Mouse (Mus musculus) kidney, postnatal 0 days (tissue): ENCODE measurements around the gene Fancc. TPM values are rescaled to one million over a fixed set of nuclear protein-coding genes. Genes with fewer than 3 reads are reported as not detected.

Experiments
- ATAC-seq: fragments of 200-750 bp; cut with Nextera tagmentation; replicated peaks from 2 replicates; pipeline ENCODE4 v1.8.0; 2017; ENCODE audit warnings: low read depth, moderate number of reproducible peaks, moderate TSS enrichment, moderate library complexity; ENCODE audit not compliant: low FRiP score
- DNase-seq: peaks from one replicate; pipeline ENCODE4 v3.0.0-alpha.2; 2016; ENCODE audit warnings: low spot score
- H3K27ac ChIP-seq: fragments of 300-500 bp; sonication (generic); 2 replicates; pipeline ENCODE4 v1.5.1; 2014; ENCODE audit warnings: mild to moderate bottlenecking
- H3K27me3 ChIP-seq: fragments of 300-500 bp; sonication (generic); 2 replicates; pipeline ENCODE4 v1.6.1; 2014; ENCODE audit warnings: low read length, mixed read lengths; ENCODE audit not compliant: insufficient read depth
- H3K36me3 ChIP-seq: fragments of 300-500 bp; sonication (generic); 2 replicates; pipeline ENCODE4 v1.6.1; 2014; ENCODE audit warnings: low read length, mixed read lengths; ENCODE audit not compliant: insufficient read depth
- H3K4me1 ChIP-seq: fragments of 300-500 bp; sonication (generic); replicated peaks from 2 replicates; pipeline ENCODE4 v1.6.1; 2014; ENCODE audit warnings: antibody characterized with exemption, low read length, mixed read lengths; ENCODE audit not compliant: insufficient read depth
- H3K4me2 ChIP-seq: fragments of 300-500 bp; sonication (generic); 2 replicates; pipeline ENCODE4 v1.6.1; 2014; ENCODE audit warnings: mild to moderate bottlenecking, low read length, moderate library complexity, mixed read lengths
- H3K4me3 ChIP-seq: fragments of 300-500 bp; sonication (generic); replicated peaks from 2 replicates; pipeline ENCODE4 v1.5.1; 2014; ENCODE audit warnings: low read depth, low read length
- H3K9ac ChIP-seq: fragments of 300-500 bp; sonication (generic); 2 replicates; pipeline ENCODE4 v1.6.1; 2014; ENCODE audit warnings: low read depth, low read length
- H3K9me3 ChIP-seq: fragments of 300-500 bp; sonication (generic); replicated peaks from 2 replicates; pipeline ENCODE4 v1.6.1; 2016; ENCODE audit warnings: low read length, inconsistent platforms, mixed read lengths
- CTCF ChIP-seq: IDR thresholded peaks from 2 replicates; pipeline ENCODE4 v1.5.1; 2016; ENCODE audit warnings: antibody characterized with exemption, low read depth, mild to moderate bottlenecking, moderate library complexity
- WGBS: fragments of 180-500 bp; shearing (Covaris S2); extraction: QIAGEN DNeasy Blood & Tissue Kit; methylation state at CpG from one replicate; pipeline ENCODE4 v1.1.7; 2014; 5-methylcytosine and 5-hydroxymethylcytosine counted together
- polyA plus RNA-seq: library from polyadenylated mRNA; unstranded; fragments of >200 nt; fragmentation: Nextera tagmentation; extraction: Ambion mirVana; gene quantifications from 2 replicates; pipeline ENCODE4 v1.2.1, GENCODE M21; 2015

Fancc gene
- polyA plus RNA-seq, 1 experiment from 2014 or later, result 16.2 TPM

GRCm38 (mm10) chr13:63304799-63305159, 192.3 kb downstream of the Fancc start:
- no peak for ATAC-seq
- H3K4me3 ChIP-seq, result no peak overlapping the region
- H3K4me1 ChIP-seq, result peaks cover 26% of the 10 kb centered on the region; the same call in 1 of the 2 replicates
- H3K36me3 ChIP-seq, result peaks cover 38% of the 10 kb centered on the region
- no peak overlapping the region for H3K9ac ChIP-seq
- no peak for DNase-seq
- H3K27ac ChIP-seq, result peak overlapping the region; percentile 74
- no peak overlapping the region for H3K4me2 ChIP-seq
- TF ChIP-seq CTCF, result no peak
- WGBS, result 40% methylated on average over 3 of the region's 3 CpGs
- H3K9me3 ChIP-seq, result no peaks in the 10 kb centered on the region
- no peaks in the 10 kb centered on the region for H3K27me3 ChIP-seq

GRCm38 (mm10) chr13:63304124-63304792, 192.8 kb downstream of the Fancc start:
- Histone ChIP-seq H3K4me2 (no peak overlapping the region), H3K36me3 (peaks cover 42% of the 10 kb centered on the region), H3K4me1 (peaks cover 26% of the 10 kb centered on the region; the same call in 1 of the 2 replicates), H3K9ac (no peak overlapping the region), H3K27ac (peak overlapping the region; percentile 10; the same call in 1 of the 2 replicates), H3K9me3 (no peaks in the 10 kb centered on the region), H3K27me3 (no peaks in the 10 kb centered on the region), H3K4me3 (no peak overlapping the region)
- 55% methylated on average over 6 of the region's 6 CpGs for WGBS
- no peak for DNase-seq
- no peak for ATAC-seq
- TF ChIP-seq CTCF, result no peak

GRCm38 (mm10) chr13:63302381-63302780, 194.7 kb downstream of the Fancc start:
- Histone ChIP-seq H3K27me3 (no peaks in the 10 kb centered on the region), H3K4me1 (peaks cover 26% of the 10 kb centered on the region; the same call in 1 of the 2 replicates), H3K4me2 (no peak overlapping the region), H3K36me3 (peaks cover 58% of the 10 kb centered on the region), H3K27ac (peak overlapping the region; percentile 55; the same call in 1 of the 2 replicates), H3K9me3 (no peaks in the 10 kb centered on the region), H3K4me3 (no peak overlapping the region), H3K9ac (no peak overlapping the region)
- 81% methylated on average over 5 of the region's 5 CpGs for WGBS
- ATAC-seq (no peak), DNase-seq (no peak)
- no peak for TF ChIP-seq CTCF

GRCm38 (mm10) chr13:63301764-63302209, 195.3 kb downstream of the Fancc start:
- H3K4me3 ChIP-seq, result no peak overlapping the region
- TF ChIP-seq CTCF, result no peak
- peak; percentile 11; the same call in 1 of the 2 replicates for ATAC-seq
- H3K27ac ChIP-seq, result peak overlapping the region; percentile 55
- no peaks in the 10 kb centered on the region for H3K27me3 ChIP-seq
- no peak overlapping the region for H3K9ac ChIP-seq
- H3K9me3 ChIP-seq, result no peaks in the 10 kb centered on the region
- H3K36me3 ChIP-seq, result peaks cover 64% of the 10 kb centered on the region
- 26% methylated on average over 3 of the region's 3 CpGs for WGBS
- peaks cover 26% of the 10 kb centered on the region; the same call in 1 of the 2 replicates for H3K4me1 ChIP-seq
- H3K4me2 ChIP-seq, result no peak overlapping the region
- DNase-seq, result peak; percentile 54

GRCm38 (mm10) chr13:63300929-63301328, 196.1 kb downstream of the Fancc start:
- Histone ChIP-seq H3K4me1 (peaks cover 26% of the 10 kb centered on the region; the same call in 1 of the 2 replicates), H3K36me3 (peaks cover 70% of the 10 kb centered on the region), H3K27me3 (no peaks in the 10 kb centered on the region), H3K9me3 (no peaks in the 10 kb centered on the region), H3K4me3 (no peak overlapping the region), H3K4me2 (no peak overlapping the region), H3K9ac (no peak overlapping the region), H3K27ac (peak overlapping the region; percentile 55; the same call in 1 of the 2 replicates)
- no peak for TF ChIP-seq CTCF
- DNase-seq, result no peak
- 56% methylated on average over 7 of the region's 7 CpGs for WGBS
- ATAC-seq, result no peak

GRCm38 (mm10) chr13:63298931-63299330, 198.1 kb downstream of the Fancc start:
- no peak overlapping the region for H3K9ac ChIP-seq
- no peak for ATAC-seq
- TF ChIP-seq CTCF, result no peak
- H3K36me3 ChIP-seq, result peaks cover 70% of the 10 kb centered on the region
- peaks cover 23% of the 10 kb centered on the region; the same call in 1 of the 2 replicates for H3K4me1 ChIP-seq
- no peak for DNase-seq
- H3K27me3 ChIP-seq, result no peaks in the 10 kb centered on the region
- 75% methylated on average over 5 of the region's 5 CpGs for WGBS
- no peak overlapping the region for H3K27ac ChIP-seq
- H3K4me2 ChIP-seq, result no peak overlapping the region
- H3K9me3 ChIP-seq, result no peaks in the 10 kb centered on the region
- no peak overlapping the region for H3K4me3 ChIP-seq
